Mouse (Mus musculus) forelimb bud, embryonic 11.5 days (tissue): ENCODE results near the gene Nrcam.

Source experiments
- DNase-seq: peaks from one replicate; pipeline ENCODE4 v3.0.0-alpha.2; 2012; ENCODE audit warnings: low read depth, low spot score

Nrcam gene

DNA sequence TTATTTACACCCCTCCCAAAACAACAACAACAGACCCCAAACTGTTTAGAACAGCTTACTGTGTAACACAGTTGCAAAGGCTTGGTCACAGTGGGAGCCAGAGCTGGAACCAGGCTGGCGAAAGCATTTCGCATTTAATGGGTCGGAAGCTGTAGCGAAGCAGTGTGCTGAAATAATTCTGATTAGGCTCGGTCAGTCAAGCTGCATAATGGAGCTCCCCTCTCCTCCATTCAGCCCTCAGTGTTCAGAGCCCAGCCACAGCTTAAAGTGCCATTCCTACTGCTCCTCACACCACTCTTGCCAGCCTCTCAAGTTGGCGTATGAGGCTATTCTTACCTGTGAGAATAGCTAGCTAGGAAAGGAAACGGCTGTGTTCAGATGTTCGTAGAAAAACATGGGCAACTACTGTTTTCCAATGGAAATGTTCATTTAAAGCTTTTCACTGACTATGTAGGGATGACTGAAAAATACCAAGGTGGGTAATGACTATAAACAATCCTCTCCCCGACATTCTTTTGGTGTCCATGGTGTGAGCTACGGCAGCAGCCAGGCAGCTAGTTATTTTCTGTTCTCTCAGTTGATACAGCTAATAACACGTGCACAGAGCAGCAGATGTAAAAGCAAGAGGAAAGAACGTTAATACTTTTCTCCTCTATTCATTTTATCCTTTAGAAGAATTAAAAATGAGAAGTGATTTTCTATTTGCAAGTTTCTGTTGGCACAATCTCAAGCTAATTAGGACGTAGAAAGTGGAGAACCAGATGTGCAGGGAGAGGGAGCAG is 108.6 kb downstream of the Nrcam start:
- DNase-seq = no peak

DNA sequence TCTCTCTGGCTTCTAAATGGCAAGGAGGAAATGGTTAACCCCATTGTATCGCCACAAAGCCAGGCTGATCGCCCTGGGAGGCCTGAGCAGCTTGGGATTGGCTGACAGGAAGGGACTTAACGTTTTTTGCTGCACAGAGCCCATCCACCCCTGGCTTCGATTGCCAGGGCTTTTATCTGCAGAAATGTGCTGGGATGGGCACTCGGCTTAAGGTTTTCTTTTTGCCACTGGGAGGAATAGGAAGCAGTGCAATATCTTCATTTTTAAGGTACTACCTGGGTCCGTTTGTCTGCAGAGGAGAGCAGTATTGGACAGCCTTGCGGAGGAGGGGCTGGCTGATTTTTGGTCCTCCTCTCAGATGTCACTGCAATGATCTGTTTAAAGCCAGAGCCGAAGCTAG is 110.2 kb downstream of the Nrcam start:
- DNase-seq = no peak

DNA sequence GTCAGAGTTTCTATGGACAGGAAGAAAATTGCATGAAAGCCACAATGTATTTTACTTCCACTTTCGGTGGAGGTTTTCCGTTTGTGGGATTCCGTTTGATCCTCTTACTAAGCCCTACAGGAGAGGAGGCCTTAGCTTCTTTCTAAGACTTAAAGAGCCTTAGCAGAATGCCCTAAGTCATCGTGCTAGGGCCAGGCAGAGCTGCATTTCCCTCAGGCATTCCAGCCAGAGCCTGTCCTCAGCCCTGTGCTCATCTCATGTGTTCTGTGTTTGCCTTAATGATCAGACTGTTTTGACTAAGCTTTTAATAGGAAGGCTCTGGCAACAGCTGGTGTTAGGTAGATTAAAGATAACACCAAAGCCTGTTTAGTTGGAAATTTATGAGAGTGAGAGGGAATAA is 111.5 kb downstream of the Nrcam start:
- DNase-seq = no peak

GRCm38 (mm10) chr12:44450930-44451329 is 122.2 kb downstream of the Nrcam start:
- DNase-seq = no peak

GRCm38 (mm10) chr12:44451742-44452141 is 123.1 kb downstream of the Nrcam start:
- no peak for DNase-seq

GRCm38 (mm10) chr12:44453791-44454190 is 125.1 kb downstream of the Nrcam start:
- DNase-seq = no peak

GRCm38 (mm10) chr12:44457961-44458360 is 129.3 kb downstream of the Nrcam start:
- no peak for DNase-seq

GRCm38 (mm10) chr12:44462436-44462835 is 133.8 kb downstream of the Nrcam start:
- DNase-seq = no peak

GRCm38 (mm10) chr12:44462976-44463375 is 134.3 kb downstream of the Nrcam start:
- DNase-seq = no peak

- DNase-seq = no peak
Measured at GRCm38 (mm10) chr12:44471073-44471472, 142.4 kb downstream of the Nrcam start.

DNA sequence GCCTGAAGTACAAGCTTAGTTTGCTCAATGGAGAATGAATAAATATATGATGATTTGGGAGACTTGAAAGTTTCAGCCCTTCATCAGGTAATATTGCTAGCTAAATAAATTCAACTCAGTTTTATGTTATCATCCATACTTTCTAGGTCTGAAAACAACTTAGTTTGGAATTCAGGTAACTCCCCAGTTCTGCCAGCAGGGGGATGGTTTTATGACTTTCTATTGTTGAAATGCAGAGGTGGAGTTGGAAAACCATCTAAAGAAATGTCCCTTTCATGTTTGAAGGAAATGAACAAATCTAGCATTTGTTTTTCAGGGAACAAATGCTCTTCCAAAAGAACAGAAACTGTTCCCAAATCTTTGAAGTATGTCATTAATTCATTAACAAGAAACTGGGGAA is 146.7 kb downstream of the Nrcam start:
- DNase-seq = no peak

GRCm38 (mm10) chr12:44479260-44480030 is 150.8 kb downstream of the Nrcam start:
- no peak for DNase-seq

DNA sequence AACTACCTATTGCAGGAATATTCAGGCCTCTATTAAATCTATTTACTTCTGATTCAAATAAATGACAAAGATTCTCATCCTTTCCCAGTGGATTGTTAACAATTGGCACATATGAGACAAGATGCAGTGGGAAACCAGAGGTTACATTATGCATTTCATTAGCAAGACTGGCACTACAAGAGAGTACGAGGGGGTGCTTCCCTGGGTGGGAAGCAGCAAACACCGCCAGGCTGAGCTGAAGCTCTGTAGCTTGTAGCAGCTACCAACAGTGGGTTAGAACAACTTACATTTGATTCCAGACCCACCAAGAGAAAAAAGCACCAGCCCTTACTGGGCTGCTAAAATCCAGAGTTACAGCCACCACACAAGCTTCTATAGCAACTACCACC is 151.3 kb downstream of the Nrcam start:
- DNase-seq = no peak

GRCm38 (mm10) chr12:44481415-44481814 is 152.7 kb downstream of the Nrcam start:
- DNase-seq = no peak

GRCm38 (mm10) chr12:44492759-44493479 is 164.2 kb downstream of the Nrcam start:
- no peak for DNase-seq

DNA sequence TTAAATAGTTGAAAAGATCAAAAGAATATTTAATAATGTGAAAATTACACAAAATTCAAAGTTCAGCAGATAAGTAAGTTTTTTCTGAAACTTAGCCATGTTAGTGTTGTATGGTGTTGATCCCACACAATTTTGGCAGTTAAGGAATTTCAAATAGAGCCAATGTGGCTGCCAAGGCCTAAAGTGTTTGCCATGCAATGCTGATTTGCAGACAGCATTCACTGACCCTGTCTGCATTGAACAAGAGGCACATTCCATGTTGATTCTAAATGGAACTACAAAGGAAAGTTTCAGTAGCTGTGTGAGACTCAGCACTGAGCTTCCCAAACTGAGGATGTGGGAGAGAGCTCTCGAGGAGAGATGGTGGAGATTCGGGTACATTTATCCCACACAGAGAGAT is 169.1 kb downstream of the Nrcam start:
- DNase-seq = no peak

DNA sequence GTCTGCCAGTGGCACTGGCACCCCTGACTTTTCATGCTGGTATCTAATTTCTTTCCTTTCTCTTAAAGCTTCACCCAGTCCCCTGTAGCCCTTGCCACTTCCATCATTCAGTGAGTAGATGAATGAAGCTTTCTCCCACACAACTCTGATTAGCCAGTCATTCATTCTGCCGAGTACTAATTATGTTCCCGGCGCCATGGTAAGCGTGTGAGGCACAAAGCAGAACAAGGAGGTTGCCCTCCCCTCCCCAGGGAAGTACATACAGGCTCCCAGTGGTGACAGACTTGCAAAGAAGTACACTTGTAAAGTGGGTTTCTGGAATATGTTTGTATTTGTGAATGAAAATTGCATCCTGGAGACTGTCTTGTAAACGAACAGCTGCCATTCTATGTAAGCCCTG is 170.2 kb downstream of the Nrcam start:
- no peak for DNase-seq

DNA sequence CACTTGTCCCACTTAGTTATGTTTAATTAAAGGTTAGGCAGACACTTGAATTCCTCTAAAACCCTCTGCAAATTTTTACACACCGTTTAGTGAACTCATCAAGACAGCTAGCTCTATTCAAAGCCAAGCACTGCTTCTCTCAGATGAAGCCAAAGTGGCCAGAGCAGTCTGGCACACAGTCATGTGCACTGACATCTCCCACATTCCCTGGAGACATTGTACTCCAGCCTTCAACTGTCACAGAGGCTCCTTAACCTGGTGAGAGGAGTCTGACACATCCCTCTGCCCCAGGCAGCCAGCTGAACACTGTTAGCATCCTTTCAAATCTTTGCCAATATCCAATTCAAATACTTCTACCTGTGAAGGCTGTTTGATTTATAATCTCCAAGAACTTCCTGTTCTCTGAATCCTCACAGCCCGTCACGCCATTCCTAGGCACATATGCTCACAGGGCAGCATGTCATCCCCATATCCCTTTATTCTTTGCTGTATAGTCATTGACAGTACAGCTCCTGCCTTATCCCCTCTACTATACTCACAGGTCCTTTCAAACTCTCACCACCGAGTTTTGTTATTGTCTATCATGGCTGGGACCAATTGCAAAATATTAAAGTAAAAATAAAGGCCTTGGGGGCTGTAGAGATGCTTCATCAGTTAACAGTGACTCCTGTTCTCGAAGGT is 173.3 kb downstream of the Nrcam start:
- DNase-seq = no peak

GRCm38 (mm10) chr12:44503737-44504136 is 175.1 kb downstream of the Nrcam start:
- DNase-seq = no peak

DNA sequence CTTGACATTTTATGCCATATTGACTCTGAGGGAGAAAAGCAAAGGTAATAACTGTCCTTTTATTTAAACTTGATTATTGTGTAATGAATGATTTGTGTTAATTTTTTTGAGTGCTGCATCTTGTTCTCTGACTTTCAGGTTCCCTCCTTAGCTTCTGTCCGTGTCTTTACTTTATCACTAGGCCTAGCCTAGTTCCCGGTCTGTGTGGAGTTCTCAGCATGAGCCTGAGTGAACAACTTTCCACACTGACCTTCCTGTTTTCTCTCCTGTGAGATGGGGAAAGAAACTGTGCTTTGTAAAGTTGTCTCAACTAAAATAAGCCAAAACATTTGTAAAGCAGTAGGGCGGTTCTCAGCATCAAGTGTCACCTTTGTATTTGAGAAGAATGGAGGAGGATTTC is 179.9 kb downstream of the Nrcam start:
- DNase-seq = no peak

DNA sequence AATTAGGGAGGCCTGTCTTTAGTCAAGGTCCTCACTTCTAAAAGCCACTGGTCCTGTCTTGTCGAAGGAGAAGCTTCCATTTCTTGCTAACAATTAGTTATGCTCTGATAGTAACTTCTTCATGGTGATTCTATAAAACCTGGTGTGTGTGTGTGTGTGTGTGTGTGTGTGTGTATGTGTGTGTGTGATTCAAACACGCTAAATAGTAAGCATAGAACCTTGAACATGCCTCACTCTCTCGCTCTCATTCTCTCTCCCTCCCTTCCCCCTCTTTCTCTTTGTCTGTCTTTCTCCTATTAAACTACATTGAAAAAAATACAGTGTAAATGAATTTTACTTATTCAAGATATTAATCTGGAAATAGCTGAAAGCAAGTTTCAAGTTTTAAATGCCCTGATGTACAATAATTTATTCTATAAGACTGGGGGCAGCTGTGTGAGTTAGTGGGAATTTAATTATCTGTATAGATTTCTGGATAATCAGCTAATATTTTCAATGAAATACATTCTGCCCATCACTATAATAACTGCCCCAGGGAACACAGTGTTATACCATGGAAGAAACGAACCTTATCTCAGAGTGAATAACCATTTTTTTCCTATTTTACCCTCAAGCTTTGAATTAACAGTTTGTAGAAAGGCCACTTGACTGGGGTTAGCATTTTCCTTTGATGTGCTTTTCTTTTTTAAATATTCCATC is 180.9 kb downstream of the Nrcam start:
- no peak for DNase-seq
